Mouse (Mus musculus): ENCODE measurements at regions not wholly inside any gene's neighbourhood (a gene's known extent, or its start where the extent isn't known, plus 50 kb on each side); places are given as distances from the start of the nearest gene placed in this dataset.

DNA sequence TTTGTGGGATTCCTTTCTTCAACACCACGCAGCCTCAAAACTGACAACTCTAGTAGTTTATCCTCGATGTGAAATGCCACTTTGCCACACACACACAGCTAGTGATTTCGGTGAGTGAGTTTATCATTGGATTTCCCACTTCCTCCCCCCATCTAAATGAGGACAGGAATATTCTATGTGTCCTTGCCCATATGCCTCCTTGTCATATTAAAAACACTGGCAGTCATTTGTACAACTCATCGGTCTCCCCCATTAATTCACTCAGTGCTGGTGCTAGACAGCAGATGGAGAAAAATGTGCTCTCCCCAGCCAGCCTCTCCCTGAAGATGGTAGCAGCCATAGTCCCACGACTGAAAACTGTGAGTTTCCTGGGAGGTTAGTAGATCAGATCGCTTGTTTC lies 496.0 kb upstream of the Sox11 start:
- no peak for ATAC-seq (ENCODE audit: low TSS enrichment)

DNA sequence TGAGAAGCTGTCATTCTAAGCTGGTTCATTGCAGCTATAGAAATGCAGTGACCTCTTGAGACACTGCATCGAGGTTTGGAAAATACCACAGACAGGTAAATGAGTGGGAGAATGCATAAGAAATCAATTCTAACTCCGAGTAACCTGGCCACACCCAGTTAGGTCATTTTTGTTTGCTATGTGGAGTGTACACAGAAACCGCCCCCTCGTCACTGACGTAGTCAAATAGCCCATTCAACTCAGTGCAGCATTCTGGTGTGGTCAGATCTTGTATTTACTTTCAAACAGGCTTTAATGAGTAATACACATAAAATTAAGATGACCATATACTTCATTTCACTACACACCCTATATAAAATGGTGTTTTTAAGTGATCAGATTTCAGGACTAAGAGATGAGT lies 483.8 kb upstream of the Sox11 start:
- ATAC-seq (ENCODE audit: low TSS enrichment): no peak

DNA sequence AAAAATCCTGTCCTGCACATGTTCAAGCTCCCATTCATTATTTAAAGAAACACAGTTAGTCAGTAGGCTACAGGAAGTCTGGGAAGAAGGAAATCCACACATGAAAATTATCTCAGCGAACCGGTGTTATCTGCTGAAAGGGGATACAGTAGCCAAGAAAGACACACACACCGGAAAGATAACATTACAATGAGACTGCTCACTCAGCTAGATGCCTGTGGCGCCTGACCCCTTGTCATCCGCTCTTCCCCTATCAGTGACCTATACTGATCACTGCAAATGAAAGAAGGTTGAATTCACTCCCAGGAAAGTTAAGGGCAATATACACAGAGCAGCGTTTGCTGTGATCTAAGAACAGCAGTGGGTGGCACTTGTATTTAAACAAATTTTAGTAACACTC lies 481.0 kb upstream of the Sox11 start:
- no peak for ATAC-seq (ENCODE audit: low TSS enrichment)

DNA sequence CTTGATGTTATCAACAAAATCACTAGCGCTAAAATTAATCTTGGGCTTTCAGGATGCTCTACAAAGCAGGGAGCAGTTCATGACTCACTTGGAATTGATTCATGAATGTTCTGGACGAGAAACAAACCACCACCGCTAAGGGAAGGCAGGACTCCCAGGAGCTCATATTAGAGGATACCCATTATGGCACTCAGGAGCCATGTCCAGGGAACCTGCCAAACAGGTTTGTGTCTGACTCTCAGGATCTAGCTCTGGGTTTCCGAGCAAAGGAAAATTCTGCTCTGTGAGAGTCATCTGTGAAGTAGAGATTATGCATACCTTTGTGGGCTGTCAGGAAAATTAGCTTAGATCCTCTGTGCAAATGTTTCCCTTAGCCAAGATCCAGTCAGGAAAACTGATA lies 454.3 kb upstream of the Sox11 start:
- ATAC-seq (ENCODE audit: low TSS enrichment): no peak

DNA sequence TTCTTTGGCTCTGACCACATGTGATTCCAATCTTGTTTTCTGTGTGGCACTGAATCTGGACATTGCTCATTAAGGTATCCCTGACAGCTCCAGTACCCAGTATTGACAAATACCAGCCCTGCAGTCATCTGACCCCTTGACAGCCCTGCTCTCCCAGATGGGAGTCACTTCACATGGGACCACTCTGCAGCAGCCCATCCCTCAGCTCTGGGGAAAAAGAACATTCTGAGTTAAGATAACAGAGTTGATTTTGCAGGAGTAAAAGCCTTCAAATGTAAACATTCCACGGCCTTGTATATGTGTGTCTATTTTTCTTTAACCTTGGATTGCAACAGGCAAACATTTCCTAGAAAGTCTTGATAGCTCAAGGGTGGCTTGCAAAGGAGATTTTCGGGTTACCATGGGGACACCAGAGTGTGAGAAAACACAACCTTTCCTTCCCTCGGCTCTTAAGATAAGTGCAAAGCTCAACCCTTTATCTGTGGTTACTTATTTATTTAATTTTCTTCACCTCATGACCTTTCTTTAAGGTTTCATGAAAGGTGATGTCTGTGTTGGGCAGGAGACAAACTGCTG lies 444.4 kb upstream of the Sox11 start:
- no peak for ATAC-seq (ENCODE audit: low TSS enrichment)

DNA sequence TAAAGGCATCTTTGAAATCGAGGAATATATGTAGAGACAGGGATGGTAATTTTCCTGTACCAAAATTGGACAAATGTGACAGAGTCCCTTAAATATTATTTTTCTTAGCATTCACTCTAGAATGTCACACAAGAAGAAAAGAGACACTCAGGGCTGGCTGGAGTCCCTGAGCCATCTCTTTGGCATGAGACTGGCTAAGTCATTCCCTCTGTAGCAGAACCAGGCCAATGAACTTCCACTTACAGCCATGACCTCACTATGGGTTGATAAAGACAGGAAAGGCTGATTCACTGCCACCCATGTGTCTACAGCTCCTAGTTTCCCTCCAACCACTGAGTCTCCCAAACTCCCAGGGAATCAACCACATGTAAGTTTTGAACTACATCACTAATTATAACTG lies 438.4 kb upstream of the Sox11 start:
- no peak for ATAC-seq (ENCODE audit: low TSS enrichment)

DNA sequence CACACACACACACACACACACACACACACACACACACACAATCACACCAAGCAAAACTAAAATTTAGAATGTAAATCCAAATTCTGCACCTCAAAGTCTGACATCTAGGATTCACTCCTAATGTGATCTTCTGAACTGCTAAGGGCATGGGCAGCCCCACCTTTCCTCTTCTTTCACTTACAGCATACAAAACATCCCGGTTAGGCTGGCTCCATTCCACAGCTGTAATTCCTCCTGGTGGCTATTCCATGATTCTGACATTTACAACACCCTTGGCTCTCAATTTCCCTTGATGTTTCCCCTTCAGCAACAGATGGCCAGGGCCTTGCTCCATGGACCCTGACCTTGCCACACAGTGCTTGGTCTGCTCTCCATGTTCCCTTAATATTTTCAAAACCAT lies 423.6 kb upstream of the Sox11 start:
- ATAC-seq (ENCODE audit: low TSS enrichment): no peak

DNA sequence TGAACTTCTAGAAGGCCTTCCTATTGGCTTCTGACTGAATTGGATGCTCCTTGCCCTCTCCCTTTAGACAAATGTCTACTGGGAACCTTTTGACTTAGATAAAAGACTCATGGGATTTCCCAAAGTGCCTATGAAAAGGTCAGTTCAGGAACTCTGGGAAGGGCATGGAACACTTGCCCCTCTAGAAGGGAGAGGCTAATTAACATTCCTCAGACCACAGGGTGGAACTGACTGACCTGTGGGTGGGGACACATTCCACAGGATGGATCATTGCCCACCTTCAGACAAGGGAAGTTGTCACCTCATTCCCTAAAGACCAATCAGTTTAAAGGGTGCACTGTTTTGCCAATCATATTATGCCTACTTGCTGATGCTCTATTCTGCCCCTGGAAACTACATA lies 416.6 kb upstream of the Sox11 start:
- no peak for ATAC-seq (ENCODE audit: low TSS enrichment)

DNA sequence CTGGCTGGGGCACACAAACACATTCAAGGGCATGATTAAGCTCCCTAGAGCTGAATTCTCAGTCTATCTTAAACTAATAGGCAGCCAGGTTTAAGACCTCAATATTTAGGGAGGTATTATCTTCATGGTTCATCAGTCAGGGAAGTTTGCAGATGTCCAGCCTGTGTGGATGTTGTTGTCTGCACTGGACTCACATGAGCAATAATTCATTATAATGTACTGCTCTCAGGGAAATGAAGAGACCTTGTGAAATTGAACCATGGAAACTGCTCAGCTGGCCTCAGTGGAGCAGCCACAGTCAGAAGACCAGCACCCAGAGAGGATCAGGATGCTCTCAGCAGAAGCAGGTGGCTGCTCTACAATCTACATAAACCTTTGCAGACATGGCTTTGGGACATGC lies 415.3 kb upstream of the Sox11 start:
- no peak for ATAC-seq (ENCODE audit: low TSS enrichment)

DNA sequence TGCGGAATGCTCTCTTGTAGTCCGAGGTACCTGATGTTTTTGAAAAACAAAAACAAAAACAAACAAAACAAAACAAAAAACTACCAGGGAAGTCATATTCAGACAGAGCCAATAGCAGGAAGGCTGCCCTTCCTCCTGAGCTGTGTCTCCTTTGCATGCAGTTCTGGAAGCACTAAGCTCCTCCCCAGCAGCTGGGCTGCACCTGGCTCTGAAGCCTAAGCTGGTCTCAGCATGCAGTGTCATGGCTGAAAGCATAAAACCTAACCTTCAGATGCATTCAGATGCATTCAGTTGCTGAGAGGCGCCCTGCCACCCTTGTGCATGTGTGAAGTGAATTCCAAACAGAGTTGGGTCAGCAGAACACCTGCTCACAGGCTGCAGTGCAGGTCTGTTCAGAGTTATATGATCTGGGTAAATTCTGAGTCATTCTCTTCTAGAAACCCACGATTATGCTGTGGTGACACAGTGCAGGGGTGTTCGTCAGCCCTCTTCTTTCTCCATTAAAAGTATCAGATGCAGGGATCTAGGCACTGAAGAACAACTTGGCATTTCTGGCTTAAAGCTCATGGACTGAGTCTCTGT lies 382.3 kb upstream of the Sox11 start:
- ATAC-seq (ENCODE audit: low TSS enrichment): no peak; the same call in 1 of the 2 replicates

DNA sequence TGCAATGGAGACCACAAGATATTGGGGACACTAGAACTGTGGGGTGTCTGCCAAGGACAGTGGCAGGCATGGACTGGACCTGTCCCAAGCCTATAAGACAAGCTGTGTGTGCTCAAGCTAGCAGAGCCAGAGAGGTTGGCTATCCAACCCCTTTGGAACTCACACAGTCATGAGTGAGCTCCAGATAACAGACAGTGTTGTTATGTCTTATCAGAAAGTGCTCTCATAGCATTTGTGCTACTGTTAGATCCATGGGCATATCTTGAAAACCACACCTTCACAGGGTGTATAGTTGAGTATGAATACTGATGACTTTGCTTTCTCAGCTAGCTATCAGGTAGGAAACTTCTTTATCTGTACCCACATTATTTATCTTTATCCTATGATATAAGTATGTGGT lies 338.1 kb upstream of the Sox11 start:
- no peak for ATAC-seq (ENCODE audit: low TSS enrichment)

DNA sequence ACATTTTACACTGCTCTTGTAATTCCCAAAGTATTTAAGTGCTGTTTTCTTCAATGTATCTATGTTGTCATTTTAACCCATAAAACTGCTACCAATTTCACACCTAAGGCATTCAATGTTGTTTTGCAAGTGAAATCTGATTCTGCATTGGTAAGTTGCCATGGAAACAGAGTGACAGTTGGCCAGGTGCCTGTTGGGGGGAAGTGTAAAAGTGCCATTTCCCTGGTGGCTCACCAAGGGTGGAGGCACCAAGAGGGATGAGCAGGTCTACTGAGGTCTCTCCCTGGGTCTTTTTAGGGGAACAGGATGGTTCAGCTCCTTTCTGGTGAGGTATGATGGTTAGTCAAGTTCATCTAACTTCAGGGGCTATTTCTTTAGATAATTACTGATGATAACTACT lies 331.0 kb upstream of the Sox11 start:
- no peak for ATAC-seq (ENCODE audit: low TSS enrichment)

DNA sequence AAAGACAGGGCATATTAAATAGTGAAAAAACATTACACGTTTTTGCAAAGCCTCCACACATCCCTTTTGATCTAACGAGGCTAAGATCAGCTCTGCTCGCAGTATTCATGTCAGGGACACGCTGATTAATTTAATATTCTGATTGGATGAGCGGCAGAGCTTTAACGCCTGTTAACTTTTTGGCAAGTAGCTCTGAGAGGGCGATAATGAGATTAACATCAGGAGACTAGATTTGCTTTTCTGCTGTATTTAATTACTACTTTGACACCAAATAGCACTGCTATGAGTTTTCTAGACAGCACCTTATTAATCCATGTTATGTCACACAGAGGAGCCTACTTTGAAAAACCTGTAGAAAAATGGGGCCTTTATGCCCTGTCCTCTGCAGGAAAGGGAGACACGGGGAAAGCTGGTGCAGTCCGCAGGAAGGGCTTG lies 328.3 kb upstream of the Sox11 start:
- no peak for ATAC-seq (ENCODE audit: low TSS enrichment)

DNA sequence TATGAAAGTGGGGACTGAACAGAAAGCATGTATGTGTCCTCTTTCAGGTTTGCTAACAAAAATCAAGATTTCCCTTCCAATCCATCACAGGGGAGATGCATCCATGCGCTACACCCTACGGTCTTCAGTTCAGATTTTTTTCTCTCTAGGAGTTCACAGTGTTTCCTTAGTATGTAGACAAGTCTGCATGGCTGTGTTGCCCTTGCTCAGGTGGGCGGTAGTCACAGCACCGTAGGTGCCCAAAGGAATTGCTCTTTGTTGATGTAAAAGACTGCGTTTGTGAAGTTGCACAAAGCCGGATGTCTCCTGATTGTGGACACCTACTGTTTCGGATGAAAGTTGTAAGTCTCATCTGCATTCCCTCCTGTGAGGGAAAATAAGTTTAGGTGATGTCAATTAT lies 327.8 kb upstream of the Sox11 start:
- ATAC-seq (ENCODE audit: low TSS enrichment): no peak

DNA sequence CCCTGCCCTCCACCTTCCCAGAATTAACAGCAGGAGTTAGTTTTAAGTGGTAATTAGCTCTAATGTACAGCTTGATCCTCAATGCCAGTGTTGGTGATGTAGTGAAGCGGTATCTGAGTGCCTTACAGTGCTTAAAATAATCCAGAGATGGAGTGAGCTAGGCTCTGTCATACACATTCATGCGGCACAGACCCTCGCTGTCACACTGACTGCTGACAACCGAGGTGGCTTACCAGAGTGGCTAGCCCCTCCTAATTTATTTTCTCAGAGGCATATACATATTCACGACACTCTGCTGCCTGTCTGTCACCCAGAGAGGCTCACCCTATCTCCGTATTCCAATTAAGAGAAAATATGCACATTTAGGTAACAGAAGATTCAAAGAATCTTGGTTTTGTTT lies 327.2 kb upstream of the Sox11 start:
- ATAC-seq (ENCODE audit: low TSS enrichment): no peak

DNA sequence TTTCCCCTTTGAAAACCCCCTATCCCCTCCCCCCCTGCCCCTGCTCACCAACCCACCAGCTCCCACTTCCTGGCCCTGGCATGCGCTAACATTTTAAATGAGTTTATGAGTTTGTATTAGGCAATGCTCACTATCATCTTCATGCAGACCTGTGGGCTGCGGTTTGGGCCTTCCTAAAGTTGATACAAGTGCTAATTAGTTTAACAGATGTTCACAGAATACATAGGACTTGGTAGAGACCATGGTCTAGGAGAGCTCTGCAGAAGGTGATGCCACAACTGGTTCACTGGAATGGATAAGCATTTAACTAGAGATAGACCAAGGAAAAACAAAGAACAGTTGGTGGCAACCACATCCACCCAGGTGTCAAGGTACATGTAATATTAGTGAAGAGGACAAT lies 324.1 kb upstream of the Sox11 start:
- ATAC-seq (ENCODE audit: low TSS enrichment): no peak

DNA sequence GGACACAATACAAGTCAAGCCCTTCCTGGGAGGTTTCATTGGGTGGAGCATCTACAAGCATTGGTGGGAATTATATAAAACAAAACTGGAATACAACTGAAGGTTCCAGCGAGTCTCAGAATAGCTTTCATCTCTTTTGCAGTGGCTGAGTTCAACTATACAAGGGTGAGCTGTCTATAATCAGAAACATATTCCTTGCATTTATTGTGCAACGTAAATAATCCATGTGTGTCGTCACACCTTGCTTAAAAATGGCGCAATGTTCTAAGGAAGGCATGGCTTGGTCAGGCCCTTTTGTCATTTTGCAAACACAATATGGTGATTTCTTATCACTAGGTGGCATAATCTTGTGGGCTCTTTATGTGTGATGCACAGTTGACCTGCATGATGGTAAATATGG lies 320.8 kb upstream of the Sox11 start:
- no peak for ATAC-seq (ENCODE audit: low TSS enrichment)

DNA sequence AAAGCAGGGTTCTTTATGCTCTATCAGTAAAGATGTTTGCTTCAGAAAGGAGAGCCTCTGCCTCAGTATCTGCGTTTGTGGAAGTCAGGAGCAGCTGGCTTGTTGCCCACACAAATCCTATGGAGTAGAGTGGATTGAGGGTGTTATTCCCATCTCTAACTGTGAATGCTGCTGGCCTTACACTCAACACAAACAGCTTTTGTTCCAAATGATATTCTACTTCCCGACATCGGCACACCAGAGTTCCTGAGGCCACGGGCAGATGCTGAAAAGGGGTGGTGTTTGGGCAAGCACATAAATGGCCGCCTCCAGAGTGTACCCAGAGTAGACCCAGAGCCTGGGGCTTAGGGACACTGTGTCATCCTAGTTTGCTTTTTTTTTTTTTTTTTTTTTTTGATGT lies 320.3 kb upstream of the Sox11 start:
- ATAC-seq (ENCODE audit: low TSS enrichment): no peak

DNA sequence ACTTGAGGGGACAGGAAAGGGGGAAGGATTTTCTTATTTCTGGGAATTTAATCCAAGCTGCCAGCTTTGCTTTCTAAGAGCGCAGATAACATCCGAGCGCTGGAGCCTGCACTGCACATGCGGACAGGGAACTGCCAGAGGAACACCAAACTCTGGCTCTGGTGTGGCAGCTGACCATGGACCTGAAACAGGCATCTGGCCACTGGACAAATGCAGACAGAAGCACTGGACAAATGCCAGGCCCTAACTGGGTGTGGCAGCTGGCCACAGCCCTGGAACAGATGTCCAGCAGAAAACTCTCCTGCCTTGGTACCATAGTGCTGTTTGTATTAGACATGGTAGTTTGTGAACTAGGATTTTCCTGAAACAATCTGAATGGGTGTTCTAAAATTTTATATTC lies 315.2 kb upstream of the Sox11 start:
- no peak for ATAC-seq (ENCODE audit: low TSS enrichment)

DNA sequence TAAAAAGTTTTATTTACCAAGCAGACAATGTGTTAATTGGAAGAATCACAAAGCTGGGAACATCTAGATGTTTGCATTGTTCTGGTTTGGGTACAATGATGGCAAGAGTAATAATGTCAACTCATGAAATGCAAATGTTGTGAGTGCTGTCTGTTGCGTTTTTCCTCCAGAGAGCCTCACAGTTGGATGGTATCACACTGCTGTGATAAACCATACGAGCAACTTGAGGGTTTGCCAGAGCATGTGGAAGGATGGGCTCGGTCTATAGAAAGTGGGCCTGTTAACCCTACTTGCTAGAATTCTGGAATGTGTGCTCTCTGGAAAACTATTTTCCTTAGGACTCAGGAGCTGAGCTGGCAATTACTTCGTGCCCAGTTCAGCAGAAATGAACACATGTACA lies 311.2 kb upstream of the Sox11 start:
- no peak for ATAC-seq (ENCODE audit: low TSS enrichment)

DNA sequence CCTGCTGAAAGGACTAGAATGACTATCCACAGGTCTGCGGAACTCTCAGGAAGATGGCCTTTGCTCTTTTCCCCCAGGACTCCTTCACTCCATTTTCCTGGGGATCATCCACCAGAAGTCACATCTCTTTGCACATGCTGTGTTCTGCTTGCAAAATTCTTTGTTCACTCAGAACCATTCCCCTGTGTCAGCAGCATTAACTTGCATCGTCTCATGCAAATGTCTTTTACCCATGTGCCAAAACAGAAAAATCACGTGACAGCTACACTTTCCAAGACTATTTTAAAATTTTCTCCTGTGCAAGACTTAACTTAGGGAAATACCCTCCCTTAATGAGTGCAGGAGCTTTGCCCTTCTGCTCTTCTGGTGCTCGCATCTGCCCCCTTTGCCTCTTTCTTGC lies 306.2 kb upstream of the Sox11 start:
- ATAC-seq (ENCODE audit: low TSS enrichment): no peak

DNA sequence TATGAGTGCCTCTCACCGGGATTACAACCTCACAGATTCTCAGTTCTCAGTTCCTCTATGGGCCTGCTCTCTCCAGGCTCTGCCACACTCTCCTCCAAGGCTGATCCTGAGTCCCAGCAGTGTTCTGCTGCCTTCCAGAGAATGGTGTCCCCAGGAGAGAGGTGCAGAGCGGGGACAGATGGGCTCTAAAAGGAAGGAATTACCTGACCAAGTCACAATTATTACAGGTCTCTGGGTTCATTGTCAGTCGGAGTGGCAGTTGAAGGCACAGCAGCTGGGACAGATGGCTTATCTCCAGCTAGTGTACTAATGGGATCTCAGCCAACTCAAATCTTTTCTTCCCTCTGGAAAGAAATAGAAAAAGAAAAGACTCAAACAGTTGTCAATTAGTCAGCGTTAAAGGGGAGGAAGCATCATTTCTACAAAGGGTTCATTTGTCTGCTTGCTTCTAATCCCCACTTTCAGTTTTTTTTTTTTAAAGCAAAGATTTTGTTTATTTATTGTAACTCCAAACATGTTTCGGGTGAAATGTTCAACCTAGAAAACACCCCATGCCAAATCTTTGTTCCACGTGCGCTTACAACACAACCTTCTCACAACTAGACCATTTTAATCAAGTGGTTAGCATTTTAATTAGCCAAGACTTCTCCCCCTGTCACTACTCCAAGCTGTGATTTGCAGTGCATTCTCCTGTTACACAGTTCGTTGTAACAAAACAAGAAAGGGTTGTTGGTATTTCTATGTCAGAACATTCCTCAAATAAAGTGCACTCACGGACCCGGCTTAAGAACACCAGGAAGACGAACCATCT lies 304.3 kb upstream of the Sox11 start:
- no peak for ATAC-seq (ENCODE audit: low TSS enrichment)

DNA sequence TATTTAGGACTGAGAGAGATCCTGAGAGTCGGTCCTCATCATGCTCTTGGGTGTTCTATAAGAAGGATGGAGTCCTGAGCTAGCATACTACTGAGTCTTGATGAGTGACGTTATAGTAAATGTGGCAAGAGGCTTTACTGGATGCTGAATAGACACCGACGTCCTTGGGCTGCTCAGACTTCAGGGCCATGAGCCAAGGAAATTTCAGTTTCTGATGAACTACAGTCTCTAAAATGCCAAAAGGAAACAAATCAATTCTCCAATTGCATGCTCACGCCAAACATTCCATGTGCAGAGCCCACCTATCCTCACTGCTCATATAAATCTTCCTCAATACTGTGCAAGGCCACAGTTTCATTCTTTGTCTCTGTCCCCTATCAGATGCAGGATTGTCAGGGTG lies 277.2 kb upstream of the Sox11 start:
- ATAC-seq (ENCODE audit: low TSS enrichment): no peak

Data from frontal cortex, adult (tissue).